Mouse (Mus musculus): ENCODE results near the gene Zfp462. TPM values are rescaled to one million over a fixed set of nuclear protein-coding genes. Genes with fewer than 3 reads are reported as not detected.

Gene Zfp462
- total and polyA plus RNA-seq, 3 experiments, result not detected

DNA sequence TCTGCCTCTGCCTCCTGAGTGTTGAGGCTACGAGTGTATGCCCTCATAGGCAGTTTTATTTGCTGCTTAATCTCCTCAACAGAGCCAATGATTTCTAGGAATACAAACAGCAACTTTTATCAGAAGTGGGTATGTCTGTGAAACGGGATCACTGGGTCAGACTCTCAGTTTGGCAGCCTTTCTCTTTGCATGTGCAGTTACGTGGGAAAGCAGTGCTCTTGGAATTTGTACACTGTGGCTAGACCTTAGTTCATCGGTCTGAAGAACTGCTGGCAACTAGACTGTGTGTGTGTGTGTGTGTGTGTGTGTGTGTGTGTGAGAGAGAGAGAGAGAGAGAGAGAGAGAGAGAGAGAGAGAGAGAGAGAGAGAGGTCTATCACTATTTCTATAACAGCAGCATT lies 15.9 kb downstream of the Zfp462 start:
- H3K36me3 ChIP-seq (replicated peaks in 1 of 2; ENCODE audit: control insufficient read depth in 1 of 2, insufficient read depth in 1 of 2, low read length in 1 of 2), result no peaks in the 10 kb centered on the region
- in situ Hi-C loops (cut with MboI; ENCODE audit: low pct_ligation_motif_present, low pct_unique_long_range_greater_than_20kb, low sequenced_read_pairs), result no loop called here
- no peaks in the 10 kb centered on the region for H3K4me1 ChIP-seq (ENCODE audit: control insufficient read depth in 1 of 2, insufficient read depth in 2 of 2)
- no peaks in the 10 kb centered on the region for H3K79me2 ChIP-seq (replicated peaks; ENCODE audit: control insufficient read depth, extremely low read depth, insufficient read depth, poor library complexity, severe bottlenecking)
- H3K27ac ChIP-seq (ENCODE audit: insufficient read depth, low read depth), result no peak overlapping the region
- dilution Hi-C loops (cut with MboI; ENCODE audit: extremely low pct_ligation_motif_present, extremely low pct_unique_long_range_greater_than_20kb, low sequenced_read_pairs), result no loop called here
- H3K9ac ChIP-seq (ENCODE audit: insufficient read depth, low read depth), result no peak overlapping the region
- DNase-seq (ENCODE audit: extremely low read depth), result no peak
- no peak overlapping the region for H3K4me2 ChIP-seq (ENCODE audit: insufficient read depth, low read depth, poor library complexity, severe bottlenecking)
- no peak overlapping the region for H3K4me3 ChIP-seq (replicated peaks in 1 of 3; ENCODE audit: low read depth in 2 of 3, low read length in 2 of 3, poor library complexity in 1 of 3)
- TF ChIP-seq NELFE (IDR thresholded peaks at IDR 0.05; ENCODE audit: low read depth, low read length) (no peak), ELF1 (IDR thresholded peaks at IDR 0.05; ENCODE audit: low read depth, low read length) (no peak), RAD21 (IDR thresholded peaks at IDR 0.05; ENCODE audit: low read depth, low read length) (no peak), TBP (conservative IDR thresholded peaks at IDR 0.05; ENCODE audit: low read depth, low read length) (no peak), IRF4 (IDR thresholded peaks at IDR 0.05; ENCODE audit: low read depth, low read length) (no peak)
- peaks cover 29% of the 10 kb centered on the region for H3K9me3 ChIP-seq (replicated peaks; ENCODE audit: low read length)
- no peaks in the 10 kb centered on the region for H3K27me3 ChIP-seq (replicated peaks)

GRCm38 (mm10) chr4:54962141-54962540 lies 17.3 kb downstream of the Zfp462 start:
- H3K4me3 ChIP-seq (replicated peaks in 1 of 3; ENCODE audit: low read depth in 2 of 3, low read length in 2 of 3, poor library complexity in 1 of 3), result no peak overlapping the region
- H3K27ac ChIP-seq (ENCODE audit: insufficient read depth, low read depth), result no peak overlapping the region
- peaks cover 36% of the 10 kb centered on the region for H3K9me3 ChIP-seq (replicated peaks; ENCODE audit: low read length)
- no peaks in the 10 kb centered on the region for H3K27me3 ChIP-seq (replicated peaks)
- H3K79me2 ChIP-seq (replicated peaks; ENCODE audit: control insufficient read depth, extremely low read depth, insufficient read depth, poor library complexity, severe bottlenecking), result no peaks in the 10 kb centered on the region
- no peak for DNase-seq (ENCODE audit: extremely low read depth)
- H3K36me3 ChIP-seq (replicated peaks in 1 of 2; ENCODE audit: control insufficient read depth in 1 of 2, insufficient read depth in 1 of 2, low read length in 1 of 2), result no peaks in the 10 kb centered on the region
- H3K4me2 ChIP-seq (ENCODE audit: insufficient read depth, low read depth, poor library complexity, severe bottlenecking), result no peak overlapping the region
- no peaks in the 10 kb centered on the region for H3K4me1 ChIP-seq (ENCODE audit: control insufficient read depth in 1 of 2, insufficient read depth in 2 of 2)
- TF ChIP-seq CTCF (conservative IDR thresholded peaks at IDR 0.05 in 1 of 2, IDR thresholded peaks at IDR 0.05 in 1 of 2; ENCODE audit: low read depth in 2 of 2, low read length in 2 of 2) (no peak), HCFC1 (IDR thresholded peaks at IDR 0.05; ENCODE audit: low read depth, low read length) (no peak), PAX5 (IDR thresholded peaks at IDR 0.05; ENCODE audit: low read length) (no peak), E2F4 (IDR thresholded peaks at IDR 0.05; ENCODE audit: insufficient replicate concordance, low read depth, low read length) (no peak), UBTF (IDR thresholded peaks at IDR 0.05; ENCODE audit: low read depth, low read length) (no peak), NRF1 (IDR thresholded peaks at IDR 0.05; ENCODE audit: low read depth, low read length) (no peak), ZC3H11A (IDR thresholded peaks at IDR 0.05; ENCODE audit: low read depth, low read length) (no peak), GABPA (IDR thresholded peaks at IDR 0.05; ENCODE audit: insufficient replicate concordance, low read depth, low read length) (no peak), MAZ (IDR thresholded peaks at IDR 0.05; ENCODE audit: low read depth, low read length) (no peak), MEF2A (IDR thresholded peaks at IDR 0.05; ENCODE audit: borderline replicate concordance, low read depth, low read length) (no peak), RAD21 (IDR thresholded peaks at IDR 0.05; ENCODE audit: low read depth, low read length) (no peak), USF1 (IDR thresholded peaks at IDR 0.05; ENCODE audit: low read depth, low read length) (no peak), BHLHE40 (IDR thresholded peaks at IDR 0.05; ENCODE audit: low read depth, low read length) (no peak)
- in situ Hi-C loops (cut with MboI; ENCODE audit: low pct_ligation_motif_present, low pct_unique_long_range_greater_than_20kb, low sequenced_read_pairs), result no loop called here
- H3K9ac ChIP-seq (ENCODE audit: insufficient read depth, low read depth), result no peak overlapping the region
- dilution Hi-C loops (cut with MboI; ENCODE audit: extremely low pct_ligation_motif_present, extremely low pct_unique_long_range_greater_than_20kb, low sequenced_read_pairs), result no loop called here
